Comparison of ENCODE assay signal across 10 mouse cellular contexts in the genomic region with DNA sequence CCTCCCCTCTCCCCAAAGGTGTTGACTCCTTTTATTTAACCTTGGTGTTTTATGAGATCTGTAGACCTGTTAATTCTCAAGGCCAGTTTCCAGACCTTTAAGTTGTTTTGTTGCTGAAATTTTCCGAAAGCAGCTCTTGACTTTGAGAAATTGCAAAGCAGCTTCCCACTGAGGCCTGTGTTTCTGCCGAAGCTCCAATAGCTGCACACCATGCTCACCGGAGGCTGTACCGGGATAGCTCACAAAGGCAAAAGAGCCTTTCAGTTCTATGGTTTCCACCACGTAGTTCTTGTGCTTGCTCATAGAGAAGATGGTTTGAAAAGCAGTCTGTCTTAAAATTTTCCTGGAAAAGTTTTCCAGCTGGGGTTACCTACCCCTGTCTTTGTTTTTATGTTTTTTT. TPM values are rescaled to one million over a fixed set of nuclear protein-coding genes. Genes with fewer than 3 reads are reported as not detected.
DNase-seq lines count a peak whose midpoint lies in the region; ATAC-seq and TF ChIP-seq lines count a peak whose summit lies in the region.
"Had no signal": no experiment of that assay in that cellular context is flagged by ENCODE, and none has a peak within 500 bp of the region (broad histone marks: within the 10 kb centered on the region; RNA-seq: fewer than 3 reads in every experiment).

No protein-coding gene starts in this region.

- H3K4me1 ChIP-seq in forebrain, embryonic 11.5 days (replicated peaks; ENCODE audit: control insufficient read depth, insufficient read depth, low read length): peaks cover 13% of the 10 kb centered on the region; the same call in 1 of the 2 replicates
- H3K4me1 ChIP-seq in limb, embryonic 11.5 days (ENCODE audit: control insufficient read depth, insufficient read depth, low read length): peaks cover 25% of the 10 kb centered on the region
- H3K4me1 ChIP-seq in stomach, embryonic 15.5 days: 0 out of 2 replicates have a peak, but pooled peaks cover 4% of the 10 kb centered on the region

- peak overlapping the region; percentile 96 for H3K9ac ChIP-seq in forebrain, embryonic 11.5 days (ENCODE audit: low read length)
- no peak overlapping the region for H3K9ac ChIP-seq in limb, embryonic 11.5 days (ENCODE audit: low read length)
- no peak overlapping the region for H3K9ac ChIP-seq in stomach, embryonic 15.5 days

- no peaks in the 10 kb centered on the region; the same call in 1 of the 2 replicates for H3K27me3 ChIP-seq in forebrain, embryonic 11.5 days (ENCODE audit: control insufficient read depth, insufficient read depth, low read length)
- no peaks in the 10 kb centered on the region for H3K27me3 ChIP-seq in limb, embryonic 11.5 days (ENCODE audit: control insufficient read depth, insufficient read depth, low read length)
- no peaks in the 10 kb centered on the region for H3K27me3 ChIP-seq in stomach, embryonic 15.5 days (replicated peaks)

- WGBS in forebrain, embryonic 11.5 days: 6% methylated on average over 5 of the region's 5 CpGs
- under 1% methylated on average over 5 of the region's 5 CpGs for WGBS in limb, embryonic 11.5 days
- WGBS in stomach, embryonic 15.5 days: 45% methylated on average over 5 of the region's 5 CpGs

- ATAC-seq in forebrain, embryonic 11.5 days (replicated peaks; ENCODE audit: low FRiP score): no peak
- ATAC-seq in limb, embryonic 11.5 days (ENCODE audit: insufficient number of reproducible peaks, low FRiP score, low TSS enrichment, low read depth): no peak
- no peak for ATAC-seq in stomach, embryonic 15.5 days (ENCODE audit: insufficient read depth, low FRiP score, low read depth)
- no peak for ATAC-seq in monocyte, adult 5-6 weeks (replicated peaks; ENCODE audit: insufficient number of reproducible peaks, low FRiP score, low TSS enrichment, poor library complexity, severe bottlenecking)

- peak overlapping the region; percentile 22; the same call in 1 of the 2 replicates for H3K4me3 ChIP-seq in layer of hippocampus, adult 2 months
- H3K4me3 ChIP-seq in forebrain, embryonic 11.5 days (ENCODE audit: low read depth, low read length): peak overlapping the region; percentile 89
- H3K4me3 ChIP-seq in limb, embryonic 11.5 days (ENCODE audit: low read depth, low read length): peak overlapping the region; percentile 98
- 0 out of 2 replicates have a peak overlapping the region, but pooled peaks have one; percentile 12 for H3K4me3 ChIP-seq in stomach, embryonic 15.5 days (replicated peaks)

- H3K36me3 ChIP-seq in forebrain, embryonic 11.5 days (ENCODE audit: control insufficient read depth, insufficient read depth, low read length): no peaks in the 10 kb centered on the region
- no peaks in the 10 kb centered on the region for H3K36me3 ChIP-seq in limb, embryonic 11.5 days (ENCODE audit: control insufficient read depth, insufficient read depth, low read length)
- no peaks in the 10 kb centered on the region for H3K36me3 ChIP-seq in stomach, embryonic 15.5 days

- H3K27ac ChIP-seq in layer of hippocampus, adult 2 months: peak overlapping the region; percentile 33; the same call in 1 of the 2 replicates
- H3K27ac ChIP-seq in forebrain, embryonic 11.5 days (ENCODE audit: low read depth, low read length): no peak overlapping the region
- no peak overlapping the region for H3K27ac ChIP-seq in limb, embryonic 11.5 days (replicated peaks; ENCODE audit: low read depth, low read length)
- H3K27ac ChIP-seq in stomach, embryonic 15.5 days: no peak overlapping the region

- TF ChIP-seq CTCF in layer of hippocampus, adult 2 months (conservative IDR thresholded peaks at IDR 0.05): no peak

- H3K4me2 ChIP-seq in forebrain, embryonic 11.5 days (ENCODE audit: low read depth, low read length, severe bottlenecking): peak overlapping the region; percentile 80
- H3K4me2 ChIP-seq in limb, embryonic 11.5 days (ENCODE audit: low read depth, severe bottlenecking): peak overlapping the region; percentile 79
- peak overlapping the region; percentile 87 for H3K4me2 ChIP-seq in stomach, embryonic 15.5 days

- no peak for DNase-seq in layer of hippocampus, adult 2 months (ENCODE audit: low spot score in 2 of 2)
- DNase-seq in layer of hippocampus, adult 11-12 months (ENCODE audit: low spot score): no peak
- DNase-seq in forebrain, embryonic 11.5 days (ENCODE audit: low spot score): no peak
- DNase-seq in limb, embryonic 11.5 days (ENCODE audit: low spot score): peak; percentile 48
- DNase-seq in spleen, postnatal 10 days (ENCODE audit: low spot score in 2 of 2): no peak
- DNase-seq in urinary bladder, postnatal 4 days (ENCODE audit: low spot score in 2 of 2): no peak
- DNase-seq: adrenal gland, postnatal 14 days; lung, adult 18-20 months had no signal

- H3K9me3 ChIP-seq in forebrain, embryonic 11.5 days (ENCODE audit: control insufficient read depth, low read length): no peaks in the 10 kb centered on the region
- H3K9me3 ChIP-seq in limb, embryonic 11.5 days (ENCODE audit: control insufficient read depth, low read length): no peaks in the 10 kb centered on the region
- no peaks in the 10 kb centered on the region for H3K9me3 ChIP-seq in stomach, embryonic 15.5 days

RNA-seq across cellular contexts. Expression of gene Cachd1, which starts 3.2 kb away (rescaled TPM):
- total RNA-seq in layer of hippocampus, adult 2 months (2021): 10 to 100 TPM; 39.5 to 42.5 TPM
- polyA plus RNA-seq in forebrain, embryonic 11.5 days (2014; fragmentation: Nextera tagmentation; extraction: Ambion mirVana): 45.3 and 50.2 TPM in 2 replicates
- 42.3 and 50.0 TPM in 2 replicates for polyA plus RNA-seq in limb, embryonic 11.5 days (2014; fragmentation: Nextera tagmentation; extraction: Ambion mirVana)
- polyA plus RNA-seq in stomach, embryonic 15.5 days (2015; fragmentation: Nextera tagmentation; extraction: Ambion mirVana): 12.7 and 13.0 TPM in 2 replicates
- total RNA-seq in monocyte, adult 5-6 weeks (2017): 0.19 TPM in 1 of 3 replicates, not detected in the others

Comparison
In these comparisons a context has a peak if more than half of its experiments do, and no peak if none do; other contexts are left out.
1. H3K4me3 ChIP-seq: peak in every context shown above with its lines; median percentile 98 in limb, embryonic 11.5 days; 89 in forebrain, embryonic 11.5 days; 22 in layer of hippocampus, adult 2 months; 12 in stomach, embryonic 15.5 days.